Comparison of ENCODE assay signal across 14 mouse cellular contexts in genomic region chr14:47346715-47347114, GRCm38 (mm10).
"Had no signal": no experiment of that assay in that cellular context is flagged by ENCODE, and none has a peak within 500 bp of the region (broad histone marks: within the 10 kb centered on the region; RNA-seq: fewer than 3 reads in every experiment).

No protein-coding gene starts in this region.

- H3K36me3 ChIP-seq: hindbrain, embryonic 15.5 days; kidney, embryonic 15.5 days; limb, embryonic 13.5 days; midbrain, embryonic 10.5 days; neural tube, embryonic 13.5 days had no signal

- H3K27ac ChIP-seq: hindbrain, embryonic 15.5 days; kidney, embryonic 15.5 days; limb, embryonic 13.5 days; midbrain, embryonic 10.5 days; neural tube, embryonic 13.5 days had no signal

- H3K9ac ChIP-seq: hindbrain, embryonic 15.5 days; kidney, embryonic 15.5 days; limb, embryonic 13.5 days; neural tube, embryonic 13.5 days had no signal

- H3K4me1 ChIP-seq: hindbrain, embryonic 15.5 days; kidney, embryonic 15.5 days; limb, embryonic 13.5 days; neural tube, embryonic 13.5 days had no signal

- DNase-seq: kidney, adult 18-20 months; kidney, postnatal 14 days; left cerebral cortex, postnatal 4 days; lung, adult 18-20 months; midbrain, embryonic 14.5 days; retina, postnatal 1 day; right cerebral cortex, postnatal 14 days; thymus, adult 2 months; thymus, postnatal 4 days had no signal

- H3K9me3 ChIP-seq: hindbrain, embryonic 15.5 days; kidney, embryonic 15.5 days; limb, embryonic 13.5 days; midbrain, embryonic 10.5 days; neural tube, embryonic 13.5 days had no signal

- H3K4me3 ChIP-seq: hindbrain, embryonic 15.5 days; kidney, embryonic 15.5 days; limb, embryonic 13.5 days; midbrain, embryonic 10.5 days; neural tube, embryonic 13.5 days had no signal

- H3K27me3 ChIP-seq: hindbrain, embryonic 15.5 days; kidney, embryonic 15.5 days; limb, embryonic 13.5 days; neural tube, embryonic 13.5 days had no signal

- H3K4me2 ChIP-seq: hindbrain, embryonic 15.5 days; kidney, embryonic 15.5 days; limb, embryonic 13.5 days; neural tube, embryonic 13.5 days had no signal
